Mouse (Mus musculus) forelimb bud, embryonic 11.5 days (tissue): ENCODE data around the gene Rsph9.

Experiments
- DNase-seq: peaks from one replicate; pipeline ENCODE4 v3.0.0-alpha.2; 2012; ENCODE audit warnings: low read depth, low spot score

Gene Rsph9

GRCm38 (mm10) chr17:46139872-46140271 lies 4.1 kb downstream of the Rsph9 start:
- no peak for DNase-seq

GRCm38 (mm10) chr17:46138563-46139236 lies 5.3 kb downstream of the Rsph9 start:
- no peak for DNase-seq

GRCm38 (mm10) chr17:46132862-46133261 lies 11.2 kb downstream of the Rsph9 start:
- DNase-seq, result no peak

- peak; percentile 80 for DNase-seq
Measured at GRCm38 (mm10) chr17:46132058-46132718, 11.8 kb downstream of the Rsph9 start.

- DNase-seq, result no peak
Measured at GRCm38 (mm10) chr17:46129741-46130498, 14.1 kb downstream of the Rsph9 start.

- no peak for DNase-seq
Measured at GRCm38 (mm10) chr17:46127814-46128493, 16.1 kb downstream of the Rsph9 start.

GRCm38 (mm10) chr17:46126608-46127007 lies 17.4 kb downstream of the Rsph9 start:
- no peak for DNase-seq

GRCm38 (mm10) chr17:46123953-46124700 lies 19.9 kb downstream of the Rsph9 start:
- no peak for DNase-seq

- no peak for DNase-seq
Measured at GRCm38 (mm10) chr17:46123285-46123684, 20.7 kb downstream of the Rsph9 start.

GRCm38 (mm10) chr17:46122791-46123190 lies 21.2 kb downstream of the Rsph9 start:
- no peak for DNase-seq

- no peak for DNase-seq
Measured at GRCm38 (mm10) chr17:46119641-46120040, 24.4 kb downstream of the Rsph9 start.

- no peak for DNase-seq
Measured at GRCm38 (mm10) chr17:46118423-46118850, 25.6 kb downstream of the Rsph9 start.

- peak; percentile 55 for DNase-seq
Measured at GRCm38 (mm10) chr17:46117623-46118422, 26.2 kb downstream of the Rsph9 start.

GRCm38 (mm10) chr17:46116881-46117280 lies 27.1 kb downstream of the Rsph9 start:
- DNase-seq, result no peak

- DNase-seq, result peak; percentile 56
Measured at GRCm38 (mm10) chr17:46116138-46116537, 27.9 kb downstream of the Rsph9 start.

- DNase-seq, result no peak
Measured at GRCm38 (mm10) chr17:46115489-46115888, 28.5 kb downstream of the Rsph9 start.

GRCm38 (mm10) chr17:46110402-46111289 lies 33.4 kb downstream of the Rsph9 start, which contains the start of gene Mrps18a:
Gene Mrps18a (plus strand): TSS chr17:46110986.
- peak; percentile 77 for DNase-seq

GRCm38 (mm10) chr17:46108286-46108685 lies 35.7 kb downstream of the Rsph9 start:
- DNase-seq, result no peak

- peak; percentile 85 for DNase-seq
Measured at GRCm38 (mm10) chr17:46104487-46104886, 39.5 kb downstream of the Rsph9 start.
